Mouse (Mus musculus) neutrophil, adult 5-6 weeks (primary cell): Measurements from ENCODE around the gene Otub1. TPM values are rescaled to one million over a fixed set of nuclear protein-coding genes. Genes with fewer than 3 reads are reported as not detected.

Experiments used
- ATAC-seq: fragments of 151-379, 151-347 bp; 2 replicates; pipeline ENCODE4 v1.8.0; 2017; ENCODE audit warnings: mild to moderate bottlenecking, moderate TSS enrichment; ENCODE audit not compliant: insufficient number of reproducible peaks, poor library complexity, low FRiP score, severe bottlenecking; ENCODE audit errors: extremely low read depth
- total RNA-seq: library from RNA; stranded (forward); fragments of 200-1000 nt; gene quantifications from 2 replicates; pipeline ENCODE4 v1.2.3, GENCODE M21; 2017

The Otub1 gene
- total RNA-seq, 1 experiment from 2014 or later: 48.9 TPM

GRCm38 (mm10) chr19:7155196-7155595, 50.9 kb downstream of the Otub1 start:
- no peak for ATAC-seq

- no peak for ATAC-seq
These were observed 52.9 kb downstream of the Otub1 start for GRCm38 (mm10) chr19:7153232-7153631.

GRCm38 (mm10) chr19:7151927-7152653, 54.0 kb downstream of the Otub1 start:
- ATAC-seq: no peak

- no peak for ATAC-seq
These were observed 54.7 kb downstream of the Otub1 start for GRCm38 (mm10) chr19:7151300-7151926.

- no peak for ATAC-seq
These were observed 56.9 kb downstream of the Otub1 start for GRCm38 (mm10) chr19:7149158-7149685.

- ATAC-seq: no peak
These were observed 57.5 kb downstream of the Otub1 start for GRCm38 (mm10) chr19:7148541-7149085.

Other genes with a start within 250 kb of the Otub1 start
- gene Ppp1r14b, start 231.3 kb downstream of the Otub1 start, total RNA-seq: 20.1 and 30.6 TPM in 2 replicates
- 12.5 and 13.6 TPM in 2 replicates for gene Plcb3, start 229.8 kb downstream of the Otub1 start, total RNA-seq
- gene Fkbp2, start 225.8 kb downstream of the Otub1 start, total RNA-seq: 30.4 and 32.4 TPM in 2 replicates
- 2.8 and 6.0 TPM in 2 replicates for gene Vegfb, start 218.7 kb downstream of the Otub1 start, total RNA-seq
- 16.4 and 24.4 TPM in 2 replicates for gene Dnajc4, start 213.7 kb downstream of the Otub1 start, total RNA-seq
- gene Nudt22, start 210.2 kb downstream of the Otub1 start, total RNA-seq: 5.0 TPM in 2 replicates
- 1.5 and 1.6 TPM in 2 replicates for gene Trpt1, start 210.2 kb downstream of the Otub1 start, total RNA-seq
- gene Fermt3, start 186.8 kb downstream of the Otub1 start, total RNA-seq: 211 and 225 TPM in 2 replicates
- gene Stip1, start 166.3 kb downstream of the Otub1 start, total RNA-seq: 73.9 and 81.6 TPM in 2 replicates
- 1.2 and 3.7 TPM in 2 replicates for gene Macrod1, start 149.5 kb downstream of the Otub1 start, total RNA-seq
- 0.12 TPM in 1 of 2 replicates, not detected in the other for gene Flrt1, start 100.6 kb downstream of the Otub1 start, total RNA-seq
- 208 and 218 TPM in 2 replicates for gene Cox8a, start 11.3 kb upstream of the Otub1 start, total RNA-seq
- 19.6 and 24.4 TPM in 2 replicates for gene Naa40, start 34.9 kb upstream of the Otub1 start, total RNA-seq
- 2.1 and 2.4 TPM in 2 replicates for gene Rcor2, start 61.0 kb upstream of the Otub1 start, total RNA-seq
- 96.4 and 114 TPM in 2 replicates for gene Mark2, start 135.5 kb upstream of the Otub1 start, total RNA-seq
- gene Spindoc, start 176.7 kb upstream of the Otub1 start, total RNA-seq: 8.7 and 9.3 TPM in 2 replicates
- 2.5 and 2.8 TPM in 2 replicates for gene 2700081O15Rik, start 211.3 kb upstream of the Otub1 start, total RNA-seq